Mouse (Mus musculus) embryonic facial prominence, embryonic 10.5 days (tissue): Measurements from ENCODE around the gene Gm13023. TPM values are rescaled to one million over a fixed set of nuclear protein-coding genes. Genes with fewer than 3 reads are reported as not detected.
"Not testable (repeated sequence)": the region's sequence is repeated elsewhere in the genome, so short reads cannot be mapped to it uniquely, and the experiment has no call there.

ENCODE experiments used
- DNase-seq: peaks from one replicate; pipeline ENCODE4 v3.0.0-alpha.2; 2017; ENCODE audit warnings: low spot score
- H3K27ac ChIP-seq: fragments of 300-500 bp; sonication (generic); replicated peaks from 2 replicates; pipeline ENCODE4 v1.5.1; 2016; ENCODE audit warnings: mild to moderate bottlenecking
- H3K27me3 ChIP-seq: fragments of 300-500 bp; sonication (generic); replicated peaks from 2 replicates; pipeline ENCODE4 v1.6.1; 2016; ENCODE audit warnings: low read depth, mild to moderate bottlenecking; ENCODE audit not compliant: poor library complexity, severe bottlenecking
- H3K36me3 ChIP-seq: fragments of 300-500 bp; sonication (generic); replicated peaks from 2 replicates; pipeline ENCODE4 v1.6.1; 2016; ENCODE audit warnings: mild to moderate bottlenecking, moderate library complexity
- H3K4me1 ChIP-seq: fragments of 300-500 bp; sonication (generic); 2 replicates; pipeline ENCODE4 v1.6.1; 2016
- H3K4me3 ChIP-seq: fragments of 300-500 bp; sonication (generic); 2 replicates; pipeline ENCODE4 v1.5.1; 2016; ENCODE audit warnings: mild to moderate bottlenecking, moderate library complexity
- H3K9me3 ChIP-seq: fragments of 300-500 bp; sonication (generic); 2 replicates; pipeline ENCODE4 v1.6.1; 2016; ENCODE audit warnings: mild to moderate bottlenecking
- WGBS: fragments of 180-500 bp; shearing (Covaris S2); methylation state at CpG from one replicate; pipeline ENCODE4 v1.1.7; 2016; 5-methylcytosine and 5-hydroxymethylcytosine counted together
- polyA plus RNA-seq: library from polyadenylated mRNA; unstranded; fragments of >200 nt; fragmentation: Nextera tagmentation; extraction: Ambion mirVana; gene quantifications from 2 replicates; pipeline ENCODE4 v1.2.1, GENCODE M21; 2016

The Gm13023 gene
- not detected in 2 replicates for polyA plus RNA-seq

DNA sequence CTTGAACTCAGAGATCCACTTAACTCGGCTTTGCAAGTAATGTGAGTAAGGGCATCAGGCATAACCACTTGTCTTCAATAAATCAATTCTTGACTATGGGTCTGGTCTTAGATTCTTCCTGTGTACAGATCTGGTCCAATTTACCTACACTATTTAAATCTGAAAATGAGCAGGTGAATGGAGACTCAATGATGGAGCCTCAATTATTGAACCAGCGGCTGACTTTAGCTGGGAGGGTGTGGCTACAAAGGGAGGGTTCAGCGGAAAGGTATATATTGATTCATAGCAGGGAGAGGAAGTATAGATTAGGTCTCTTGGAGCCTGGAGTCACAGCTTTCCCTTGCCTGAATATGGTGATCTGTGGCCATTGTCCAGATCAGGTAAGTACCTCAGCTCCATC is at the start of gene Gm13023:
Gene Gm13023 (plus strand): TSS at position 301 of the 400 bp plus-strand sequence.
- not testable (repeated sequence) for H3K4me1 ChIP-seq, H3K4me3 ChIP-seq, H3K27me3 ChIP-seq, H3K27ac ChIP-seq, DNase-seq, H3K36me3 ChIP-seq
- WGBS, result 92% methylated on average over 3 of the region's 3 CpGs
- H3K9me3 ChIP-seq, result peaks cover 26% of the 10 kb centered on the region; the same call in 1 of the 2 replicates

DNA sequence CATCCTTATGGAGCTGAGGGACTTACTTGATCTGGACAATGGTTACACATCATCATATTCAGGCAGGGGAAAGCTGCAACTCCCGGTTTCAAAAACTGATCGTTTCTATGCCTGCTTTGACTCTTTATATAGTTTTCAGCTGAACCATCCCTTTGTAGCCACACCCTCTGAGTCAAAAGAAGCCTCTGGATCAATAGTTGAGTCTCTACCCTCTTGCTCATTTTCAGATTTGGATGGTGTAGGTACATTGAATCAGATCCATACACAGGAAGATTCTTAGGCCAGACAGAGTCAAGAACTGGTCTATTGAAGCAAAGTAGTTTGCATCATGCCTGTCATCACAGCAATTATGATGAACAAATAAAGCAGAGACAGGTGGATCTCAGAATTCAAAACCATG is 26.8 kb downstream of the Gm13023 start, which contains the start of gene Gm13084:
Gene Gm13084 (minus strand): TSS at position 101 of the 400 bp plus-strand sequence.
- Histone ChIP-seq H3K36me3 (no peaks in the 10 kb centered on the region), H3K27me3 (no peaks in the 10 kb centered on the region), H3K27ac (no peak within 1 kb of the TSS), H3K9me3 (peaks cover 29% of the 10 kb centered on the region; the same call in 1 of the 2 replicates), H3K4me1 (no peaks in the 10 kb centered on the region), H3K4me3 (no peak within 1 kb of the TSS)
- DNase-seq, result no peak
- 80% methylated on average over 2 of the region's 2 CpGs for WGBS

Other genes starting within 250 kb of the Gm13023 start
- gene BC080695, start 237.7 kb upstream of the Gm13023 start, polyA plus RNA-seq, result not detected in 2 replicates
- gene Gm13057, start 237.6 kb upstream of the Gm13023 start, polyA plus RNA-seq, result not detected in 2 replicates
- not detected in 2 replicates for gene Gm13083, start 174.3 kb upstream of the Gm13023 start, polyA plus RNA-seq
- gene Gm13088, start 132.1 kb upstream of the Gm13023 start, polyA plus RNA-seq, result not detected in 2 replicates
- not detected in 2 replicates for gene Gm13089, start 86.6 kb upstream of the Gm13023 start, polyA plus RNA-seq
- not detected in 2 replicates for gene Gm13078, start 69.9 kb upstream of the Gm13023 start, polyA plus RNA-seq
- not detected in 2 replicates for gene Gm13084, start 26.7 kb downstream of the Gm13023 start, polyA plus RNA-seq
- gene Gm13103, start 57.1 kb downstream of the Gm13023 start, polyA plus RNA-seq, result not detected in 2 replicates
- not detected in 2 replicates for gene Pramef6, start 111.0 kb downstream of the Gm13023 start, polyA plus RNA-seq
- gene Pramef25, start 161.7 kb downstream of the Gm13023 start, polyA plus RNA-seq, result not detected in 2 replicates
- gene Gm13101, start 177.6 kb downstream of the Gm13023 start, polyA plus RNA-seq, result not detected in 2 replicates
- not detected in 2 replicates for gene Pramef17, start 205.0 kb downstream of the Gm13023 start, polyA plus RNA-seq